Comparison of ENCODE assay signal across 22 mouse cellular contexts in genomic region chr11:36535591-36535990, GRCm38 (mm10).
DNase-seq lines count a peak whose midpoint lies in the region; ATAC-seq and TF ChIP-seq lines count a peak whose summit lies in the region.
"Had no signal": no experiment of that assay in that cellular context is flagged by ENCODE, and none has a peak within 500 bp of the region (broad histone marks: within the 10 kb centered on the region; RNA-seq: fewer than 3 reads in every experiment).

No protein-coding gene starts in this region.

- no peak overlapping the region for H3K4me2 ChIP-seq in lung, postnatal 0 days (replicated peaks; ENCODE audit: low read depth, low read length)
- no peak overlapping the region for H3K4me2 ChIP-seq in heart, embryonic 12.5 days
- H3K4me2 ChIP-seq: heart, embryonic 13.5 days; midbrain, embryonic 12.5 days; neural tube, embryonic 15.5 days; stomach, embryonic 15.5 days had no signal

- no peak overlapping the region for H3K4me3 ChIP-seq in heart, embryonic 10.5 days
- H3K4me3 ChIP-seq in lung, postnatal 0 days (ENCODE audit: low read depth, low read length) = no peak overlapping the region
- H3K4me3 ChIP-seq in heart, embryonic 12.5 days = no peak overlapping the region
- H3K4me3 ChIP-seq: embryonic facial prominence, embryonic 10.5 days; heart, embryonic 13.5 days; hindbrain, embryonic 10.5 days; midbrain, embryonic 12.5 days; neural tube, embryonic 15.5 days; stomach, embryonic 15.5 days had no signal

- H3K9me3 ChIP-seq in heart, embryonic 10.5 days = no peaks in the 10 kb centered on the region
- H3K9me3 ChIP-seq in lung, postnatal 0 days (ENCODE audit: low read length) = no peaks in the 10 kb centered on the region
- no peaks in the 10 kb centered on the region for H3K9me3 ChIP-seq in heart, embryonic 12.5 days (replicated peaks)
- H3K9me3 ChIP-seq: embryonic facial prominence, embryonic 10.5 days; heart, embryonic 13.5 days; hindbrain, embryonic 10.5 days; midbrain, embryonic 12.5 days; neural tube, embryonic 15.5 days; stomach, embryonic 15.5 days had no signal

- TF ChIP-seq CTCF in lung, postnatal 0 days (IDR thresholded peaks at IDR 0.05) = no peak

- no peak for ATAC-seq in lung, postnatal 0 days
- 0 out of 2 replicates have a peak, but pooled peaks have one; percentile 53 for ATAC-seq in heart, embryonic 12.5 days (ENCODE audit: insufficient number of reproducible peaks, low FRiP score)
- ATAC-seq: hindbrain, postnatal 0 days; intestine, postnatal 0 days had no signal

- H3K36me3 ChIP-seq in heart, embryonic 10.5 days = no peaks in the 10 kb centered on the region
- no peaks in the 10 kb centered on the region for H3K36me3 ChIP-seq in lung, postnatal 0 days (ENCODE audit: insufficient read depth, low read length)
- no peaks in the 10 kb centered on the region for H3K36me3 ChIP-seq in heart, embryonic 12.5 days
- H3K36me3 ChIP-seq: embryonic facial prominence, embryonic 10.5 days; heart, embryonic 13.5 days; hindbrain, embryonic 10.5 days; midbrain, embryonic 12.5 days; neural tube, embryonic 15.5 days; stomach, embryonic 15.5 days had no signal

- peak; percentile 1 to 5 for DNase-seq in heart, adult 9 months (ENCODE audit: low spot score in 2 of 2)
- DNase-seq in heart, embryonic 10.5 days (ENCODE audit: low spot score) = no peak
- DNase-seq in lung, adult 18-20 months = peak; percentile 6 to 11
- DNase-seq in lung, postnatal 0 days (ENCODE audit: low spot score) = no peak
- DNase-seq in heart, postnatal 4 days = peak; percentile 37
- DNase-seq in thymus, postnatal 25 days = no peak
- DNase-seq in thymus, postnatal 4 days = no peak
- DNase-seq: B cell, adult 2 months; cerebellum, adult 8-10 months; right cerebral cortex, postnatal 25 days; thymus, adult 2 months had no signal

- H3K27me3 ChIP-seq in heart, embryonic 10.5 days (ENCODE audit: insufficient read depth, poor library complexity, severe bottlenecking) = no peaks in the 10 kb centered on the region
- H3K27me3 ChIP-seq in lung, postnatal 0 days (replicated peaks; ENCODE audit: insufficient read depth, low read length) = no peaks in the 10 kb centered on the region
- no peaks in the 10 kb centered on the region for H3K27me3 ChIP-seq in heart, embryonic 12.5 days (replicated peaks)
- H3K27me3 ChIP-seq: heart, embryonic 13.5 days; midbrain, embryonic 12.5 days; neural tube, embryonic 15.5 days; stomach, embryonic 15.5 days had no signal

- no peak overlapping the region for H3K27ac ChIP-seq in heart, embryonic 10.5 days
- H3K27ac ChIP-seq in lung, postnatal 0 days (ENCODE audit: low read length) = no peak overlapping the region
- H3K27ac ChIP-seq in heart, embryonic 12.5 days (ENCODE audit: poor library complexity, severe bottlenecking) = no peak overlapping the region
- H3K27ac ChIP-seq: embryonic facial prominence, embryonic 10.5 days; heart, embryonic 13.5 days; hindbrain, embryonic 10.5 days; hindbrain, postnatal 0 days; liver, embryonic 14.5 days; macrophage; midbrain, embryonic 12.5 days; neural tube, embryonic 15.5 days; stomach, embryonic 15.5 days had no signal

- WGBS in heart, embryonic 10.5 days = 73% methylated on average over 3 of the region's 3 CpGs
- WGBS in lung, postnatal 0 days = 60% methylated on average over 3 of the region's 3 CpGs
- 69% methylated on average over 3 of the region's 3 CpGs for WGBS in heart, embryonic 12.5 days

- TF ChIP-seq EP300 in lung, postnatal 0 days (IDR thresholded peaks at IDR 0.05) = no peak

- no peak overlapping the region for H3K9ac ChIP-seq in lung, postnatal 0 days (replicated peaks; ENCODE audit: low read depth)
- no peak overlapping the region for H3K9ac ChIP-seq in heart, embryonic 12.5 days
- H3K9ac ChIP-seq: heart, embryonic 13.5 days; liver, embryonic 14.5 days; midbrain, embryonic 12.5 days; neural tube, embryonic 15.5 days; stomach, embryonic 15.5 days had no signal

- no peaks in the 10 kb centered on the region for H3K4me1 ChIP-seq in heart, embryonic 10.5 days
- H3K4me1 ChIP-seq in lung, postnatal 0 days (ENCODE audit: insufficient read depth, low read depth, low read length) = no peaks in the 10 kb centered on the region
- H3K4me1 ChIP-seq in heart, embryonic 12.5 days (replicated peaks) = 0 out of 2 replicates have a peak, but pooled peaks cover 3% of the 10 kb centered on the region
- H3K4me1 ChIP-seq: embryonic facial prominence, embryonic 10.5 days; hindbrain, embryonic 10.5 days; midbrain, embryonic 12.5 days; stomach, embryonic 15.5 days had no signal

Comparison
In these comparisons a context has a peak if more than half of its experiments do, and no peak if none do; other contexts are left out.
1. DNase-seq: peak in heart, adult 9 months (2 of 2), lung, adult 18-20 months (2 of 2) and heart, postnatal 4 days (single experiment); none in heart, embryonic 10.5 days (single experiment), lung, postnatal 0 days (single experiment), thymus, postnatal 25 days (single experiment) and thymus, postnatal 4 days (single experiment).